Mouse (Mus musculus) CD4-positive, CD25-positive, alpha-beta regulatory T cell (primary cell): ENCODE data around the gene Pfdn4. TPM values are rescaled to one million over a fixed set of nuclear protein-coding genes. Genes with fewer than 3 reads are reported as not detected.

ENCODE experiments used
- polyA plus RNA-seq: library from polyadenylated mRNA; unstranded; fragments of 100-300 nt; shearing (Covaris generic); gene quantifications from one replicate; pipeline ENCODE4 v1.2.1, GENCODE M21; 2017

Gene Pfdn4
- 53.5 TPM for polyA plus RNA-seq

GRCm38 (mm10) chr2:170496154-170496930 is at the start of gene Pfdn4:
TSS of gene Pfdn4 (plus strand) at chr2:170496428.

GRCm38 (mm10) chr2:170497091-170497566 is 901 bp downstream of the Pfdn4 start, which contains the start of gene Cyp24a1:
TSS of gene Cyp24a1 (minus strand) at chr2:170497145.

Other genes with a start within 250 kb of the Pfdn4 start
- 3.4 TPM for gene Bcas1, start 68.6 kb upstream of the Pfdn4 start, polyA plus RNA-seq
- gene Cyp24a1, start 717 bp downstream of the Pfdn4 start, polyA plus RNA-seq: not detected
- not detected for gene 4930470P17Rik, start 105.6 kb downstream of the Pfdn4 start, polyA plus RNA-seq
- gene Dok5, start 235.4 kb downstream of the Pfdn4 start, polyA plus RNA-seq: not detected